Comparison of ENCODE assay signal across 8 mouse cellular contexts in the genomic region with DNA sequence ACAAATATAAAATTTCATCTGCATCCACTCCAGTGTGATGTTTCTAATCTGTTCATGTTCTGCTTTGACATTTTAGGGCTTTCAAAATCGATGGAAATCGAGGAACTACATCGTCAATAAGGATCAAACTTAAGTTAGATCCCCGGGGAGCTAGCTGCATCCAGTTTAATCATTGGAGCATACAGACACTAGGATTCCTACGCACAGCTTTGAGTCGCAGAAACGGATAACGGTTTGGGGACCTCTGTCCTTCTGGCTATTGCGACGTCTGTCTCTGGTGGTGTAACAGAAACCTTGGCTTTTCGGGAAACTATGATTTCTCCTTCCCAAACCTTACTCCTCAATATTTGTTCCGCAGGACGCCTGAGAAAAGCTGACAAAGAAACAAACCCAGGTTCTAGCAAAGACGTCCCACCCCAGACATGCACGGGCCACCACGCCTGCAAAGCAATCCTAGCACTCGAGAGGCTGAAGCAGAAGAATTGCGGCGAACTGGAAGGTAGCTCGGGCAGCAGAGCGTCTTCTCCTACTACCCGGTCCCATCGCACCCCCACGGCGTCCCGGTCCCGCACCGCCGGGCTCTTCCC. TPM values are rescaled to one million over a fixed set of nuclear protein-coding genes. Genes with fewer than 3 reads are reported as not detected.
DNase-seq lines count a peak whose midpoint lies in the region; ATAC-seq and TF ChIP-seq lines count a peak whose summit lies in the region.

No protein-coding gene starts in this region.

- peak overlapping the region; percentile 95 for H3K9ac ChIP-seq in forebrain, postnatal 0 days
- peak overlapping the region; percentile 95 for H3K9ac ChIP-seq in liver, embryonic 15.5 days

- H3K4me2 ChIP-seq in forebrain, postnatal 0 days (ENCODE audit: low read depth), result peak overlapping the region; percentile 67
- H3K4me2 ChIP-seq in liver, embryonic 15.5 days, result peak overlapping the region; percentile 89

- DNase-seq in left cerebral cortex, adult 2 months (ENCODE audit: extremely low spot score in 1 of 2, low spot score in 2 of 2), result no peak
- DNase-seq in left cerebral cortex, adult 18-20 months (ENCODE audit: low spot score in 2 of 2), result no peak
- peak; percentile 37 for DNase-seq in brain, adult 2 months (ENCODE audit: low read depth, low spot score)
- no peak for DNase-seq in forebrain, postnatal 0 days
- DNase-seq in left cerebral cortex, adult 11 months (ENCODE audit: low spot score), result no peak
- DNase-seq in gastrocnemius, adult 8-10 months (ENCODE audit: low spot score in 2 of 2), result no peak
- no peak for DNase-seq in ovary, postnatal 10 days (ENCODE audit: low spot score)

- TF ChIP-seq CTCF in left cerebral cortex, adult 2 months (IDR thresholded peaks at IDR 0.05), result no peak
- no peak for TF ChIP-seq CTCF in forebrain, postnatal 0 days (IDR thresholded peaks at IDR 0.05; ENCODE audit: low read depth)

- 1% methylated on average over 29 of the region's 29 CpGs for WGBS in forebrain, postnatal 0 days
- under 1% methylated on average over 29 of the region's 29 CpGs for WGBS in liver, embryonic 15.5 days (ENCODE audit: insufficient replicate concordance)

- intact Hi-C loops in left cerebral cortex, adult 2 months (cut with DNase I), result loop anchor here (1.0 kb wide), 1 partner anchor 109 kb away; a partner anchor contains a TSS

- ATAC-seq in forebrain, postnatal 0 days, result no peak
- peak; percentile 35 for ATAC-seq in liver, embryonic 15.5 days (ENCODE audit: insufficient read depth)

- peak overlapping the region; percentile 89 for H3K27ac ChIP-seq in left cerebral cortex, adult 2 months
- H3K27ac ChIP-seq in forebrain, postnatal 0 days (ENCODE audit: low read depth, low read length), result peak overlapping the region; percentile 96
- H3K27ac ChIP-seq in liver, embryonic 15.5 days (replicated peaks), result peak overlapping the region; percentile 96

- no peaks in the 10 kb centered on the region for H3K9me3 ChIP-seq in forebrain, postnatal 0 days (ENCODE audit: low read length)
- H3K9me3 ChIP-seq in liver, embryonic 15.5 days (replicated peaks), result no peaks in the 10 kb centered on the region

- H3K36me3 ChIP-seq in forebrain, postnatal 0 days (ENCODE audit: insufficient read depth), result peaks cover 9% of the 10 kb centered on the region; the same call in 1 of the 2 replicates
- peaks cover 20% of the 10 kb centered on the region for H3K36me3 ChIP-seq in liver, embryonic 15.5 days (replicated peaks)

- peak overlapping the region; percentile 67 for H3K4me3 ChIP-seq in left cerebral cortex, adult 2 months
- H3K4me3 ChIP-seq in forebrain, postnatal 0 days (ENCODE audit: low read depth, low read length), result peak overlapping the region; percentile 94
- H3K4me3 ChIP-seq in liver, embryonic 15.5 days (replicated peaks), result peak overlapping the region; percentile 92

- no peaks in the 10 kb centered on the region for H3K27me3 ChIP-seq in forebrain, postnatal 0 days (ENCODE audit: insufficient read depth, low read length)
- no peaks in the 10 kb centered on the region for H3K27me3 ChIP-seq in liver, embryonic 15.5 days

- H3K4me1 ChIP-seq in forebrain, postnatal 0 days (ENCODE audit: insufficient read depth), result peaks cover 18% of the 10 kb centered on the region
- peaks cover 38% of the 10 kb centered on the region for H3K4me1 ChIP-seq in liver, embryonic 15.5 days (replicated peaks)

RNA-seq across cellular contexts. Expression of a gene that starts 16.4 kb away (rescaled TPM):
- total RNA-seq in left cerebral cortex, adult 2 months (2021), result 100 to 1,000 TPM; 210 to 211 TPM
- total RNA-seq in left cerebral cortex, adult 18-20 months (2021), result 100 to 1,000 TPM; 218 to 232 TPM
- 404 and 447 TPM in 2 replicates for total RNA-seq in forebrain, postnatal 0 days (2014; rRNA removed)
- 418 and 475 TPM in 2 replicates for polyA plus RNA-seq in forebrain, postnatal 0 days (2015; fragmentation: Nextera tagmentation; extraction: Ambion mirVana)
- 45.8 and 53.8 TPM in 2 replicates for polyA plus RNA-seq in liver, embryonic 15.5 days (2015; fragmentation: Nextera tagmentation; extraction: Ambion mirVana)
- total RNA-seq in gastrocnemius, adult 8-10 months (2022), result 10 to 100 TPM; 49.1 to 54.1 (median 51.7) TPM

RNA-seq across cellular contexts. Expression of a gene that starts 52.1 kb away (rescaled TPM):
- total RNA-seq in left cerebral cortex, adult 2 months (2021), result 1 to 10 TPM; 8.7 to 8.8 TPM
- 10 to 100 TPM in 1 of 2 experiments, 1 to 10 TPM in 1; 8.9 to 11.0 TPM for total RNA-seq in left cerebral cortex, adult 18-20 months (2021)
- 3.4 and 3.5 TPM in 2 replicates for total RNA-seq in forebrain, postnatal 0 days (2014; rRNA removed)
- polyA plus RNA-seq in forebrain, postnatal 0 days (2015; fragmentation: Nextera tagmentation; extraction: Ambion mirVana), result 4.6 and 5.7 TPM in 2 replicates
- polyA plus RNA-seq in liver, embryonic 15.5 days (2015; fragmentation: Nextera tagmentation; extraction: Ambion mirVana), result 0.22 and 0.28 TPM in 2 replicates
- not detected for total RNA-seq in gastrocnemius, adult 8-10 months (2022)
